Mouse (Mus musculus) megakaryocyte-erythroid progenitor cell, adult 5 weeks (primary cell): ENCODE data around the gene Cenpl. TPM values are rescaled to one million over a fixed set of nuclear protein-coding genes. Genes with fewer than 3 reads are reported as not detected.

Experiments used
- polyA plus RNA-seq: library from polyadenylated mRNA; stranded (reverse); fragments of >175 nt; gene quantifications from 2 replicates; pipeline ENCODE4 v1.2.3, GENCODE M21; 2012

Gene Cenpl
- 10.9 and 13.1 TPM in 2 replicates for polyA plus RNA-seq

DNA sequence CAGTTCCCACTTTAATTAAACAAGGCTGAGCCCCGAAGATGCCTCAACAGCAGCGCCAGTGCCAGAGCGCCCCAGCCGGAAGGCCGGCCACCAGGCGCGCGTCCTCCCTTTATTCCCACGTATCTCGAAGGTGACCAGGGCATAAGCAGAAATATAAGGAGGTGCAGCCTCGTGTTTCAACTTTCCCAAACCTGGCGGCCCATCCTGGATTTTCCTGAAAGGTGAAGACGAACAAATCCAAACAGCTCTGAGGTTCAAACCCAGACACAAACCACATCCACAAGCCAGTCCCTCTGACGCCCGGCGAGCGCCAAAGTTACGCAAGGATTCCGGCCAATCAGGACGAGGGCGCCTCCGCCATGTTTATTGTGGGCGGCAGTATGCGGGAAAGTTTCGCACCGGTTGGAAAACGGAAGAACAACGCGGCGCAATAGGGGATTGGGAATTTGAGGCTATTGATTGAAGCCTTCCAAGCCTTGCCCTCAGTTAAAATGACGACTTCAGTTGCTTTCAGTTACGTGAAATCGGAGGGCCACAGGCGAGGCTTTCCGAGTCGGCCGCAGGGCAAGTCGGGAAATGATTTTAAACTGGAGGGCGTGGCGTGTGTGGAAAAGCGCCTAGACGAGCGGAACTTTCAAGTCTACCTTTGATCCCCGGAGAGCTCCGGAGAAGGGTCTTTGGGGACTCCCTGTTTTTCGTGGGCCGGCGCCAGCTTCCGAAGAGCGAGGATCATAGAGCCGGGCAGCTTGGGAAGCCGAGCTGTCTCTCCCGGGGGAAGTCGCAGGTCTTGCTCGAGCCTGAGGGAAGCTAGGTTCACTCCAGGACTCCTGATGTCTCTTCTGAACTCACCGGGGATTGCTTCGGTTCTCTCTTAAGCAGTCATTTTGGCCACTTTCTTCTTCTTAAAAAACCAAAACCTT, at the start of gene Cenpl, which contains the start of gene Dars2:
TSS of gene Cenpl (plus strand) at position 362 of the 920 bp plus-strand sequence.
TSS of gene Dars2 (minus strand) at position 307 of the 920 bp plus-strand sequence.

DNA sequence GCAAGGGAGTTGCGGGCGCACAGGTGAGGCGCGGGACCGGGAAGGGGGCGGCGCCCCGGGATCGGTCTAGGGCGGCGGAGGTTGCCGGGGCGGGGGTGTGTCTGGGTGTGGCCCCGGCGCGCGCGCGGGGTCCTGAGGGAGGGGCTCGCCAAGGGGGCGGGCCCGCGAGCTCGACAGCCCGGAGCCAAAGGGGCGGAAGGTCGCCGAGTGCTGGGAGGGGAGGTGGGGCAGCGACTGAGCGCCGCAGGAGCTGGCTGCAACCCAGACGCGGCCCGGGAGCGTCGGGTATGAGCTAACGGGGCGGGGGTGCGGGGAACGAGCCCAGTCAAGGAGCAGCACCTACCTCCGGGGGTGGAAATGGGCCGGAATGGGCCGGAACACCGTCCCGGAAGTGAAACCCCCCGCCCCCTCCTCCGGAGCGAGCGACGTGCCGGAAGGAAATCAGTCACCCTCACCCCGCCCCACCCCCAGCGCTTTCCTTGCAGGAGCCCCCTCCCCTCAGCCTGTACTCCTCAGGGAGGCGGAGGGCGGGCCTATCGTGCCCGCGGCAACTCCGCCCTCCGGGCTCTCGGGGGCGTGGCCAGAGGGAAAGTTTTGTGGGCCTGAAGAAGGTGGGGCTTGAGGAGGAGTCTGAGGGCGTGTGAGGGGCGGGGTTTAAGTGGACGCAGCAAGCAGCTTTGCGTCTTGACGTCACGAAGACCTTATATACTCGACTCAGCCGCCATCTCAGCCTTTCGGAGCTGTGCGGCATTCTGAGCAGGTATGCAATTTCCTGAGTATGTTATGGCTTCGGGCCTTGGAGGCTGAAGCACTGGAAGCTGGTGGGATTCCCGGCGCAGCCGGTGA, 35.9 kb upstream of the Cenpl start, which contains the start of gene Zbtb37:
TSS of gene Zbtb37 (minus strand) at position 415 of the 846 bp plus-strand sequence.

DNA sequence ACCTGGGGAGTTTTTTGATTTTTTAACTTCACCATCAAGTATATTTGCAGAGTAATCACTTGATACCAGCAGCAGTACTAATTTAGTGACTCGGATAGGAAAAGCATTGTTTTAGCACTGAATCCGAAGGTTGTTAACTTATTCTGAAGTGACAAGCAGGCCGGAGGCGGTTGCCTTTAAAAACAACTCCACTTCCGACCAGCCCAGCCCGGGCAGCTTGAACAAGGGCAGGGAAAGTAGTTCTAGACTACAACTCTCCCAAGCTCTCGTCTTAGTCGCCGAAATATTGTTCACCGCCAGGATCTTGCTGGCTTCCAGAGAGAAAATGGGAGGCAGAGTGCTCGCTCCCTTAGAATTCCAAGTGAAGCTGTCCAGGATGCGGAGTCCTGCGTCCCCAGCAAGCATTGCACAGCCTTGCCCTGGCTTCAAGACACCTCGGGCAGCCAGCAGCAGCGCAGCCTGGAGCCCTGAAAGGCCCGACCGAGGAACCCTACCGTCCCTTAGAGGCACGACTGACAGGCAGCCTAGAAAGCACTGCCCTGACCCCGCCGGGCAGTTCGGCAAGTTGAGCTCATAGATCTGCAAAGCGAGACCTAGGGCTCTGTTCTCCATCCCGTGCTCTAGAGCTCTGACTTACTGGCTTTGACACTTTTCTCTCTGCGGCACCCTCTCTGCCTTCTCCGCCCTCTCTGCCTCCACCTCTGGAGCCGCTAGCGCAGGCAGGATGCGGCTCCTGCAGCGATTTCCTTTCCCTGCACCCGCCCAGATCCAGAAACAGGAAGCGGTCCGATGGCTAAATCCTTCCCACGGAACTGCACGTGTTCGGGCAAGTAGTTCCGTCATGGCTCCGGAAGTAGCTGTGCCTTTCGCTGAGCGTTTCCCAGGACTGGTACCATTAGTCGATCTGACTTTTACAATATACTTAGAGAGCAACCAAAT, 60.5 kb downstream of the Cenpl start, which contains the start of gene Klhl20:
TSS of gene Klhl20 (minus strand) at position 786 of the 939 bp plus-strand sequence.

Other genes starting within 250 kb of the Cenpl start
- 1.7 and 2.5 TPM in 2 replicates for gene Rc3h1, start 164.3 kb upstream of the Cenpl start, polyA plus RNA-seq
- 0.30 and 0.86 TPM in 2 replicates for gene Serpinc1, start 92.1 kb upstream of the Cenpl start, polyA plus RNA-seq
- 0.12 and 0.36 TPM in 2 replicates for gene Zbtb37, start 35.9 kb upstream of the Cenpl start, polyA plus RNA-seq
- 2.3 and 4.4 TPM in 2 replicates for gene Dars2, start 55 bp upstream of the Cenpl start, polyA plus RNA-seq
- 1.5 and 1.6 TPM in 2 replicates for gene Klhl20, start 60.8 kb downstream of the Cenpl start, polyA plus RNA-seq
- gene Ankrd45, start 72.0 kb downstream of the Cenpl start, polyA plus RNA-seq: not detected in 2 replicates
- not detected in 2 replicates for gene Tex50, start 88.6 kb downstream of the Cenpl start, polyA plus RNA-seq
- 29.8 and 39.8 TPM in 2 replicates for gene Prdx6, start 180.5 kb downstream of the Cenpl start, polyA plus RNA-seq